Mouse (Mus musculus): ENCODE data around the gene Mrps23.

Gene Mrps23

DNA sequence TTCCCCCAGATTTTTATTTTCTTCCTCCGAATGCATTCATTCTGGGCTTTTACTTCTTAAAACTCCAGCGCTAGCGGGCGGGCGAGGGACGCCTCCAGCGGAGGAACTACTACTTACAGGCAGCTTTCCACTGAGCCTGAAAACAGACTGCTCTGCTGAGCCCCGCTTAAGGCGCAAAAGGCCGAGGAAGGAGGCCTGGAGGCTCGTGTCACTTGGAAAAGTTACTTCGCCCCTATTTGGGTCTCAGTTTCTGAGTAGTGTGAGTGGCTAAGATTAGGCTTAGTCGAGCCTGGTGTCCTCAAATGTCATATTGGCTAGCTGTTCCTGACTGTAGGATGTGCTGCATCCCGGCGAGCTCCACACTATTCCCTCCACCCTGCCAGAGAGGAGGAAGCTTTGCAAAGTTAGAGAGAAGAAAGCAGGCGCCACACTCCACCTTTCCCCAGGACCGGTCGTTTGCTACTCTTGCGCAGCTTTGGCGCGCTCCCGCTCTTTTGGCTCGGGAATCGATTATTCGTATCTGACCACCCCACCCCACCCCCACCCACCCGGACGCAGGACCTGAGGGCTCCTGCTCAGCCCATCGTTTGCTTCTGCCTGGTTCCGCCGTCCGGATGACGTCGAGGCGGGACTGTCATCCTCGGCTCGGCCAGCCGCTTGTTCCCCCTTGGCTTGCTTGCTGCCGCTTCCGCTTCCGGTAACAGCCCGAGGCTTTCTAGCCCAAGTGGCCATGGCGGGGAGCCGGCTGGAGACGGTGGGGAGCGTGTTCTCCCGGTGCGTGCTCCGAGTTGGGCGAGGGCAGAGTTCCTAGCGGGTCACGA is at the start of gene Mrps23:
Gene Mrps23, plus strand, starts transcription at position 677 of the 821 bp plus-strand sequence.
- DNase-seq: peak; percentile 87 to 93

DNA sequence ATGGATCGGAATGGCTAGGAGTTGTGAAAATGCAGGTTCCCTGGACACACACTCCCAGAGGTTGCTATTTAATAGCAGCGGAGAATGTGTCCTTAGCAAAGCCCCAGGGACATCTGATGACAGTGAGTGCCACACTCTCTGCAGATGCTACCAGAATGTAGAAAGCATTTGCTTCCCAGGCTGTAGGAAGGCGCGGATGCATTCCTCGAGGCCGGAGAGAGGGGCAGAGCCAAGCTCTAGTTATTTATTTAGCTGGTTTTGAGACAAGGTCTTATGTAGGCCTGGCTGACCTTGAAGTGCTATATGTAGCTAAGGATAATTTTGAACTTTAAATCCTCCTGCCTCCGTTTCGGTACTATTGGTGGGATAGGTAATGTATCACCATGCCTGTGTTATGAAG is 49.7 kb upstream of the Mrps23 start:
- DNase-seq: no peak

GRCm38 (mm10) chr11:88155451-88155850 is 48.7 kb upstream of the Mrps23 start:
- DNase-seq: no peak

DNA sequence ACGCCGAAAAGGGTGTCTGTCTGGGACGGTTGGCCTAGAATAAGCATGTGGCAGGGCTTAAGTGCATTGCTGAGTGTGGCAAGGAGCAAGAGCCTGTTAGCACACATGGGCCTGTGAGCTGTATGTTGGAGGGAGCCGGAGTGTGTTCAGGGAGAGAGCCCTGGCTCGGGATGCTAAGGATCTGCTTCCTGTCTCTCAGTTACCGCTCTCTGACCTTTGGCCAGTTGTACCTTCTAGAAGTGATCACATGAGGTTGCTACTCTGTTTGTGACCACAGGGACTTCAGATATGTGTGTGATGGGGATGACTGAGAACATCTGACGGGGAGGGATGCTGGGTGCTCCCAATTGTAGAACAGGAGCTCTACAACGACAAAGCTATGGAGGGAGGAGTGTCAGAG is 48.2 kb upstream of the Mrps23 start:
- DNase-seq: no peak

- no peak for DNase-seq
These were observed 47.8 kb upstream of the Mrps23 start for GRCm38 (mm10) chr11:88156403-88156802.

- DNase-seq: no peak
These were observed 45.3 kb upstream of the Mrps23 start for GRCm38 (mm10) chr11:88158842-88159246.

DNA sequence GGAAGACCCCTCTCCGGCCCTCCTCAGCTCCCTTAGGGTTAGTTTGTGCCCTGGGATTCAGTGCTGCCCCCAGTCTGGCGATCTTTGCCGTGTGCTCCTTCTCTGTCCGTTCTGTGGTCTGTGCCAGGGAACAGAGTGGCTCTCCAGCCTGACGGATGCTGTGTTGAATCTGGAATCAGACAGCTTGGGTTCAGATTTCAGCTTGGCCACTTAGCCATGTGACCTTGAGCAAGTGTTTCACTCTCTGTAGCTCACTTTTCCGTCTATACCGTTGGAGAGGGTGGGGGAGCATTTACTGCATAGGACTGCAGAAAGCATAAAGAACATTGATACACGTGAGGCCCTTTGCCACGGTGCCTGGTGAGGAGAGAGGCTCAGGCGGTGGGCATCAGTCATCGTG is 44.8 kb upstream of the Mrps23 start:
- no peak for DNase-seq

GRCm38 (mm10) chr11:88160316-88160715 is 43.9 kb upstream of the Mrps23 start:
- no peak for DNase-seq

DNA sequence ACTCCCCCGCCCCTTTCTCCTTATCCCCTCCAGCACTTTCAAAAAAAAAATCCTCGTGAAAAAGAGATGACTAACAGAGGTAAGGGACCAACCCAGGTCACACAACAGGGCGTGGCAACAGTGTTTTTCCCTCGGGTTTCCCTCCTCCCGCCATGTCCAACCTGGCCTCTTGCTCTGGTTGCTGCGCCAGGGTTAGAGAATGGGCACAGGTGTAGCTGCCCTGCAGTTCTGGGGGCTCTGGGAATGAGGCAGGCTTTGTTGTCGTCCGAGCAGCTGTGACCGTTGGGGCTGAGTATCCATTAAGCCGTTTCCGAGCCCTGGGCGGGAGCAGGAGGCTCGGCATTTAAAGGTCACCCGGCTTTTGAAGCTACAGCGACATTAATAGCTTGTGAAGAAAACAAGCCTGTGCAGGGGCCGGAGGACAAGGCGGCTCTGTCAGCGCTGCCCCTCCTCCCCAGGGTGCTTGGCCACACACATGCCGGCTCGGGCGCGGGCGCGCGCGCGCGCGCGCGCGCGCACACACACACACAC is 43.1 kb upstream of the Mrps23 start:
- peak in 1 of 2 experiments; percentile 11 for DNase-seq

DNA sequence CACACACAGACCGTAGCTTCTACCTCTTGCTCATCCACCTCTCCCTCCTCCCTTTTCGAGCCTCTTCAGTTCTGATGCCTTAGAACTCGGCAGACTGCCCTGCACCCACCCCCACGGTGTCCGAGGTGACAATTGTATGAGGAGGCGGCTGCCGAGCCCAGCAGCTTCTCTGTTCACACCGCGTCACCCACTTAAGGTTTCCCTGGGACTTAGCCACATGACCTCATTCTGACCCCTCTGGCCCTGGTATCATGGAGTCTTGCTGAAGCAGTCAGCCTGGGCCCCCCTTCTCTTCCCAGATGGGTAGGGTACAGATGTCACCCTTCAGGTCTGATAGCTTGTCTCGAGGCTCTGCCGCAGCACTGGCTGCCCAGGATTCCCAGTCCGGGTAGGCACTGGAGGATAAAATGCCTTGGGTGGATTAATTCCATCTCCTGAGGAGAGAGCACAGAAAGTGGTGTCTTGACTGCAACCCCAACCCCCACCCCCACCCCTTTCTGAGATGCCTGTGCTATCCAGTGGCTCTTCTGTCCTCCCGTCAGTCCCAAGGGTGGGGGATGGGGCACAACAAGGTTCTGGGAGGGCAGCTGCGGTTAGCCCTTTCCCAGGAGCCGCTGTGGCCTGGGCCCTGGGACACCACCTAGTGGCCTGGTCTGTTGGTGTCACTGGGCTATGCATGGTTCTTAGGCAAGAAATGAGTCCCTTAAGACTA is 42.4 kb upstream of the Mrps23 start:
- DNase-seq: peak; percentile 67 to 73

DNA sequence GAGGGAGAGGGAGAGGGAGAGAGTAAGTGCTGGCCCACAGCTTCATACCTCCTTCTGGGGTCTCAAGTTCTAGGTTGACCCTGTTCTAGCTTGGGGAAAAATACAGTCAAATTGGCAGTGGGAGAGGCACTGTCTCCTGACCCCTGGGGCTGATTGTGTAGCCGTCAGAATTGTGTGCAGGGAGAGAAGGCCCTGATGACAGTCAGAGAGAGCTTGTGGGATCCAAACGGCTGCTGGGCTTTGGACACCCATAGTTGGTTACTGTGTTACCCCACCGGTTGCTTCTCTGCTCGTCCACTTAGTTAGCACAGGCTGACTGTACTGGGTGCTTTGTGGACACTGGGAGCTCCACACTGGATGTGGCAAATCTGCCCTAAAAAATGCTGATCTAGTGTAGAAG is 41.4 kb upstream of the Mrps23 start:
- DNase-seq: no peak

DNA sequence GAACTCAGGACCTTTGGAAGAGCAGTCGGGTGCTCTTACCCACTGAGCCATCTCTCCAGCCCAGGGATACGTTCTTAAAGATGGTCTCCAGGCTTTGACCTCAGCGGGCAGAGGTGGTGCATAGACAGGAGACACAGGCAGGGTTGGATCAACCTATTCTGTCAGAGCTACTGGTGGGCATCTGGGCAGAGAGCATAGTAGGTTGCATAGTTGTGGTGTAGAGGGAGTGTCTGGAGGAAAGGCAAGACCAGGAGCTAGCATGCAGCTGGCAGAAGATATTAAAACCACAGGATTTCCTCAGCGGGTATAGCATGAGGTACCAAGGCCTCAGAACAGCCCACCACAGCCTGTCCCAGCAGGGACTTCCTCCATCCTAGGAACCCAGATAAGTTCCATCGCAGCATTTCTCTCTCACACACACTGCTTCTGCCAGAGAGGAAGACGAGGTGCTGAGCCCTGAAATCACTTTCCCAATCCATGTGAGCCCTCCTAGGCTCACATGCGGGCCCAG is 39.9 kb upstream of the Mrps23 start:
- peak; percentile 15 to 37 for DNase-seq

DNA sequence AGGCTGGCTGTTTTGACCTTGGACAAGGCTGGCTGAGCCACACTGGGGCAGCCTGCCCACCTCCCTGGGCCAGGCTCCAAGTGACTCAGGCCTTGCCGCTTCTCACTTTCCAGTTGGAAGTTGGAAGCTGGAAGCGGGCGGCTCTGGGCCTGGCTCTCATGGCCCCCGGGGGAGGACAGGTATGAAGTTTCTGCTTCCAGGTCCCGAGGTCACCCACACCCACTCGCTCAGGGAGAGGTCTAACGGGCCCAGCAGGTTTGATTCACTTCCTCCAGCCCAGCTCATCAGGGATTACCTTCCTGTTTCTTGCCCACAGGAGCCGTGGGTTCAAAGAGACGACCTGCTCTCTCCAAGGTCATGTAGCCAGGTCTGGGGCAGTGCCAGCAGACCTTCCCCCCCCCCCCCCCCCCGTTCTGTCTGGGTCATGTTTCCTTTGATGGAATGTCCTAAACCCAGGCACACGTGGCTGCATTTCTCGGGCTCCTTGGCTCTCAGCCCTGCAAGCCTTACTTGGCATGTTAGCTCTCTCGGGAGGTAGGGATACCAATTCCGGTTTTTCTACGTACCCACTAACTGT is 39.3 kb upstream of the Mrps23 start:
- no peak for DNase-seq

GRCm38 (mm10) chr11:88165683-88166364 is 38.4 kb upstream of the Mrps23 start:
- no peak for DNase-seq

DNA sequence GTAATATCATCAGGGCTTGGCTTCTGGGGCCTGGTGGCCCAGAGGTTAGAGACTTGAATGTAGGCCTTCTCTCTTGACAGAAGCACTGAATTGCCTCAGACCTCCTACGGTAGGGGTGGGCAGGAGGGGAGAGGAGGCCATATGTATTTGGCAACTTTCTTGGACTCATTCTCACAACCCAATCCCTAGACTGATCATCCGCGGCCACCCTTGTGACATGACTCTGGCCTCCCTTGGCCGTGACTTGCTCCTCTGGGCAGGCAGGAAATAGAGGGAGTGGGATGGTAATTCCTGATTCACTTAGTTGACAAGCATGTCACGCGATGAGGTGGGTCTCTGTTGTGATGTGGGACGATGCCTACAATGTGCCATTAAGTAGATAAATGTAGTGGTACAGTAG is 37.7 kb upstream of the Mrps23 start:
- no peak for DNase-seq

DNA sequence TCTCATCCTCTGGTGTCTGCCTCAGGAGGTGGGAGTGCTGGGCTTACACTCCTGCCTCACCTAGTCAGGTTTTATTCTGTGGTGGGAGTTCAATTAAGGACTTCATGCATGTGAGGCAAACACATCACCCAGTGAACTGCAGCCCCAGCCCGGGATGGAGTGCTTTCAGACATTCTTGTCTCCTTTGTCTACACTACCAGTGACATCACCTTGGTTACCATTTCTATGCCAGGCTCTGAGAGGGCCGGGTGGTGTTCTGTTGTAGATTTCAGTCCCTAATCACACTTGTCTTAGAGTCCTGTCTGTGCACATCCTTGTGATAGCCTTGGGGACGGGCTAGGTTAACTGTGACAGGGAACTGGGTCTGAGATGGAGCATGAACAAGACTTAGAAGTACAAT is 35.6 kb upstream of the Mrps23 start:
- DNase-seq: no peak

DNA sequence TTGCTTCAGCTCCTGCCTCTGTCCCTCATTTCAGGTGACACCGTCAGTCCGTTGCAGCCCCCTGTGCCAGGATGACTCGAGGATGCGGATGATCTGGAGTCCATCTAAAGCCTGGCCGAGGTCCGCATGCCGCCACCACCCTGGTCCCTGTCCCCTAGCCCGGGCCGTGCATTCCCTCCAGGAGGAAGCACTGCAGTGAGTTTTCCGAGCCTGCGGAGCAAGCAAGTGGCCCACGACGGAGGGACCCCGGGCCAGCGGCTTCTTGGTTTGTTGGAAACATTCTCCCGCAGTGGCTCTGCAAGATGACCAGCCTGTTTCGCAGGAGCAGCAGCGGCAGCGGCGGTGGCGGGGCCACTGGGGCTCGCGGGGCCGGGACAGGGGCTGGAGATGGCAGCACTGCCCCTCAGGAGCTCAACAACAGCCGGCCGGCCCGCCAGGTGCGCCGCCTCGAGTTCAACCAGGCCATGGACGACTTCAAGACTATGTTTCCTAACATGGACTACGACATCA is 34.6 kb upstream of the Mrps23 start:
- no peak for DNase-seq

- no peak for DNase-seq
These were observed 33.6 kb upstream of the Mrps23 start for GRCm38 (mm10) chr11:88170606-88171005.

DNA sequence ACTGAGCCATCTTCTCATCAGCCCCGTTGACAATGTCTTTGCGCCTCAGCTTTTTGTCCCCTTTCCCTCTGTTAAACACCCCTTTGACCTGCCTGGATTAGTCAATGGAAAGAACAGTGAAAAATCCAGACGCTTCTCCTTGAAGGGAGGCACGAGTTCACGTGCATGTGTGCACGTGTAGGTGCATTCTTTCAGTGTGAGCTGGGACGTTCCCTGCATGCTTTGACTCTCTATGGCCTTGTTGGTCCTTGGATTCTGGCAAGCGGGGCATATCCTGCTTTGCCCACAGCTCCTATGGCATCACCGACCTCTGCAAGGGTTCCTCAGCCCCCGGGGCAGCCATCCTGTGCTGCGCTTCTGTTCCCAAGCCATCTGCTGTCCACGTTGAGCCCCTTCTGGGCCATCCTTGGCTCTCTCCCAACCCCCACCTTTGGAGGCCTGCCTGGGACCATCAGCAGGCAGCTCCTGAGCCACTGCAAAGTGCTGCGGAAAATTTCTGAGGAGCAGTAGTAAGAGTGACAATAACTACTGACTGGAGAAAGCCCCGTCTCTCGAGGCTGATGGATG is 32.2 kb upstream of the Mrps23 start:
- DNase-seq: no peak

DNA sequence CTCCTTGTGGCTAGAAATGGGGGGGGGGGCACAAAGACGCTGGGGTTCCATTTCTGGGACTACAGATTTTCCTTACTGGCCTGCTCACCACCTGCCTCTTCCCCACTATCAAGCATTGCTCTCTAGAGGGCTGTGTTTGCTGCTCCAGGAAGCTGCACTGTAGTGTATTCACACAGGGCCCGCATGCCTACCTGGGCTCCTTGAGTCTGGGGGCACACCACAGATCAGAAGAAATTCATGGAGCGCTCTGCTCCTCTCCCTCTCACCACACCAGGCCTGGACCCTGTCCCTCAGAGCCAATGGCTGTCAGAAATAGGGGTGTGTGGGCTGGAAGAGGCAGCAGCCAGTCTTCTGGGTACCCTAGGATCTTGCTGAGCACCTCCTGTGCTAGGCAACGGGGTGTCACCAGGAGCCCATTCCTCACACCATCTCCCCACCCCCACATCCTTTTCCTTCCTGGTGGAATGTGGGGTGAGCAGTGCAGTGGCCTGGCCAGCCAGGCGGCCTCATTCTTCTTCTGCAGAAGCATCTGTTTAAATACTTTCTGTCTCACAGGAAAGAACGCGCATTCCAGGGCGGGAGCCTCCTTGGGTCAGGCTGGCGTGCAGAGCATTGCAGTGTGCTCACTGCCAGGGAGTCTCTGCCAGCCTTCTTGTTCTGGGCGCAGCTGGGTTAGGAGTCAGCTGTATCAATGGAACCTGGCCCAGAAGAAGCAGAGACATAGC is 31.4 kb upstream of the Mrps23 start:
- DNase-seq: no peak

- DNase-seq: no peak
These were observed 30.7 kb upstream of the Mrps23 start for GRCm38 (mm10) chr11:88173386-88174025.
